ENCODE assay signal across 8 mouse cellular contexts in the genomic region with DNA sequence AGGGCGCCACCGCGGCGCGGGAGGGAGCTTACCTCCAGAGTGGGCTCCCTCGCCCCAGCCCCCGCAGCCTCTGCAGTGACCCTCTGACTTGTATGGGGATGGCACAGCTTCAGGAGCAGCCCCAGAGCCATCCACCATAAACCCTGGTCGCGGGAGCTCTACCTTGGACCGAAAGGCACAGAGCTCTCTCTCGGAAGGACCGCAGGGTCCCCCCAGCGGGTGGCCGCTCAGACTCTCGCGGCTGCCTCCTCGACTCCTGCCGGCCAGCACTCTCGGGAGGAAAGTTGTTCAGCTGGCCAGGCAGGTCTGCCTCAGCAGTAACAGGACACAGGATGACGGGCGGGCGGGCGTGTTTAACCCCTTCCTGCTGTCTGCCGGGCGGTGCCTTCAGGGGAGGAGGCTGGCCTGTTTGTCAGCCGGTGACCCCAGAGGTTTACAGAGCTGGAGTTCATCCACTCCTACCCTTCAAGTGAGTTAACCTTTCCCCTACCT. TPM values are rescaled to one million over a fixed set of nuclear protein-coding genes. Genes with fewer than 3 reads are reported as not detected.
A peak's percentile ranks its signal among the peaks of the same experiment; 100 is the strongest.
DNase-seq lines count a peak whose midpoint lies in the region; ATAC-seq and TF ChIP-seq lines count a peak whose summit lies in the region.

Gene Epn3 (minus strand): TSS at position 314 of the 492 bp plus-strand sequence.

- peak within 1 kb of the TSS; percentile 32 for H3K4me3 ChIP-seq in left cerebral cortex, adult 2 months
- peak within 1 kb of the TSS; percentile 28 for H3K4me3 ChIP-seq in forebrain, embryonic 16.5 days (replicated peaks; ENCODE audit: low read length)
- H3K4me3 ChIP-seq in intestine, embryonic 16.5 days (ENCODE audit: low read length) = peak within 1 kb of the TSS; percentile 48
- no peak within 1 kb of the TSS; the same call in 1 of the 2 replicates for H3K4me3 ChIP-seq in liver, embryonic 15.5 days (replicated peaks)
- peak within 1 kb of the TSS; percentile 30 for H3K4me3 ChIP-seq in neural tube, embryonic 15.5 days (replicated peaks)

- no peaks in the 10 kb centered on the region for H3K9me3 ChIP-seq in forebrain, embryonic 16.5 days (ENCODE audit: control insufficient read depth, low read length)
- H3K9me3 ChIP-seq in intestine, embryonic 16.5 days (ENCODE audit: control insufficient read depth, low read length) = no peaks in the 10 kb centered on the region
- H3K9me3 ChIP-seq in liver, embryonic 15.5 days (replicated peaks) = no peaks in the 10 kb centered on the region
- no peaks in the 10 kb centered on the region for H3K9me3 ChIP-seq in neural tube, embryonic 15.5 days (replicated peaks)

- 1% methylated on average over 26 of the region's 26 CpGs for WGBS in forebrain, embryonic 16.5 days
- 1% methylated on average over 26 of the region's 26 CpGs for WGBS in intestine, embryonic 16.5 days
- WGBS in liver, embryonic 15.5 days (ENCODE audit: insufficient replicate concordance) = 2% methylated on average over 26 of the region's 26 CpGs
- WGBS in neural tube, embryonic 15.5 days = under 1% methylated on average over 26 of the region's 26 CpGs

- H3K4me1 ChIP-seq in forebrain, embryonic 16.5 days (replicated peaks; ENCODE audit: control insufficient read depth, insufficient read depth, low read length) = peaks cover 22% of the 10 kb centered on the region
- H3K4me1 ChIP-seq in intestine, embryonic 16.5 days (ENCODE audit: control insufficient read depth, insufficient read depth, low read length) = peaks cover 25% of the 10 kb centered on the region
- no peaks in the 10 kb centered on the region for H3K4me1 ChIP-seq in liver, embryonic 15.5 days (replicated peaks)
- peaks cover 27% of the 10 kb centered on the region for H3K4me1 ChIP-seq in neural tube, embryonic 15.5 days

- H3K27me3 ChIP-seq in forebrain, embryonic 16.5 days (replicated peaks; ENCODE audit: control insufficient read depth, insufficient read depth, low read length) = no peaks in the 10 kb centered on the region; the same call in 1 of the 2 replicates
- H3K27me3 ChIP-seq in intestine, embryonic 16.5 days (replicated peaks; ENCODE audit: control insufficient read depth, insufficient read depth, low read length) = no peaks in the 10 kb centered on the region
- H3K27me3 ChIP-seq in liver, embryonic 15.5 days = peaks cover 75% of the 10 kb centered on the region
- H3K27me3 ChIP-seq in neural tube, embryonic 15.5 days (replicated peaks) = peaks cover 16% of the 10 kb centered on the region; the same call in 1 of the 2 replicates

- H3K4me2 ChIP-seq in forebrain, embryonic 16.5 days (ENCODE audit: low read length) = peak within 1 kb of the TSS; percentile 49
- H3K4me2 ChIP-seq in intestine, embryonic 16.5 days (ENCODE audit: low read depth, low read length) = peak within 1 kb of the TSS; percentile 87
- peak within 1 kb of the TSS; percentile 44 for H3K4me2 ChIP-seq in liver, embryonic 15.5 days
- peak within 1 kb of the TSS; percentile 63 for H3K4me2 ChIP-seq in neural tube, embryonic 15.5 days

- H3K36me3 ChIP-seq in forebrain, embryonic 16.5 days (ENCODE audit: control insufficient read depth, insufficient read depth) = no peaks in the 10 kb centered on the region
- no peaks in the 10 kb centered on the region for H3K36me3 ChIP-seq in intestine, embryonic 16.5 days (ENCODE audit: control insufficient read depth, insufficient read depth, low read length)
- no peaks in the 10 kb centered on the region for H3K36me3 ChIP-seq in liver, embryonic 15.5 days (replicated peaks)
- H3K36me3 ChIP-seq in neural tube, embryonic 15.5 days = no peaks in the 10 kb centered on the region

- intact Hi-C loops in left cerebral cortex, adult 2 months (cut with DNase I) = no loop called here

- H3K27ac ChIP-seq in left cerebral cortex, adult 2 months = no peak within 1 kb of the TSS
- H3K27ac ChIP-seq in forebrain, embryonic 16.5 days (ENCODE audit: low read length) = no peak within 1 kb of the TSS
- H3K27ac ChIP-seq in intestine, embryonic 16.5 days (ENCODE audit: low read length) = peak within 1 kb of the TSS; percentile 36; the same call in 1 of the 2 replicates
- H3K27ac ChIP-seq in liver, embryonic 15.5 days (replicated peaks) = no peak within 1 kb of the TSS
- H3K27ac ChIP-seq in neural tube, embryonic 15.5 days (replicated peaks) = 0 out of 2 replicates have a peak within 1 kb of the TSS, but pooled peaks have one; percentile 20

- DNase-seq in left cerebral cortex, adult 2 months (ENCODE audit: extremely low spot score in 1 of 2, low spot score in 2 of 2) = no peak
- DNase-seq in left cerebral cortex, adult 18-20 months (ENCODE audit: low spot score in 2 of 2) = no peak
- DNase-seq in thymus, postnatal 14 days = no peak
- no peak for DNase-seq in gastrocnemius, postnatal 4 days (ENCODE audit: low spot score in 2 of 2)

- peak within 1 kb of the TSS; percentile 41 for H3K9ac ChIP-seq in forebrain, embryonic 16.5 days (replicated peaks; ENCODE audit: low read depth, low read length)
- H3K9ac ChIP-seq in intestine, embryonic 16.5 days (ENCODE audit: low read depth, low read length) = peak within 1 kb of the TSS; percentile 68
- no peak within 1 kb of the TSS for H3K9ac ChIP-seq in liver, embryonic 15.5 days
- 0 out of 2 replicates have a peak within 1 kb of the TSS, but pooled peaks have one; percentile 32 for H3K9ac ChIP-seq in neural tube, embryonic 15.5 days (replicated peaks)

- no peak for ATAC-seq in forebrain, embryonic 16.5 days
- ATAC-seq in intestine, embryonic 16.5 days = peak; percentile 62
- no peak for ATAC-seq in liver, embryonic 15.5 days (ENCODE audit: insufficient read depth)
- ATAC-seq in neural tube, embryonic 15.5 days (ENCODE audit: low FRiP score) = 0 out of 2 replicates have a peak, but pooled peaks have one; percentile 26

- no peak for TF ChIP-seq CTCF in left cerebral cortex, adult 2 months (IDR thresholded peaks at IDR 0.05)

RNA-seq across cellular contexts. Expression of gene Epn3, which starts in this region (rescaled TPM):
- total RNA-seq in left cerebral cortex, adult 2 months (2021) = under 1 TPM; 0.79 TPM
- 1 to 10 TPM in 1 of 2 experiments, under 1 TPM in 1; 0.84 to 2.0 TPM for total RNA-seq in left cerebral cortex, adult 18-20 months (2021)
- 0.26 and 0.35 TPM in 2 replicates for polyA plus RNA-seq in forebrain, embryonic 16.5 days (2015; fragmentation: Nextera tagmentation; extraction: Ambion mirVana)
- polyA plus RNA-seq in intestine, embryonic 16.5 days (2015; fragmentation: Nextera tagmentation; extraction: Ambion mirVana) = 1.5 and 1.7 TPM in 2 replicates
- polyA plus RNA-seq in liver, embryonic 15.5 days (2015; fragmentation: Nextera tagmentation; extraction: Ambion mirVana) = 0.09 and 0.15 TPM in 2 replicates
- 1.1 and 1.5 TPM in 2 replicates for polyA plus RNA-seq in neural tube, embryonic 15.5 days (2015; fragmentation: Nextera tagmentation; extraction: Ambion mirVana)
- total RNA-seq in gastrocnemius, postnatal 4 days (2021) = under 1 TPM; 0.47 to 0.49 TPM

Comparison
In these comparisons a context has a peak if more than half of its experiments do, and no peak if none do; other contexts are left out.
1. H3K27ac ChIP-seq: peak in intestine, embryonic 16.5 days (single experiment) and neural tube, embryonic 15.5 days (single experiment); none in left cerebral cortex, adult 2 months (single experiment), forebrain, embryonic 16.5 days (single experiment) and liver, embryonic 15.5 days (single experiment).
2. ATAC-seq: peak in intestine, embryonic 16.5 days (single experiment) and neural tube, embryonic 15.5 days (single experiment); none in forebrain, embryonic 16.5 days (single experiment) and liver, embryonic 15.5 days (single experiment).
3. Peak in every context shown above with its lines, with median percentiles within 50 percentile points of each other: H3K4me2 ChIP-seq.